Mouse (Mus musculus) lung, adult 2 months (tissue): ENCODE data around the gene Snd1. TPM values are rescaled to one million over a fixed set of nuclear protein-coding genes. Genes with fewer than 3 reads are reported as not detected.
A peak's percentile ranks its signal among the peaks of the same experiment; 100 is the strongest.

Source experiments
- DNase-seq: peaks from one replicate; pipeline ENCODE4 v3.0.0; 2022
- H3K4me1 ChIP-seq: fragments of 200-500 bp; 2 replicates; pipeline ENCODE4 v1.6.1; 2011; ENCODE audit warnings: low read length; ENCODE audit not compliant: control insufficient read depth, insufficient read depth
- H3K4me3 ChIP-seq: fragments of 200-500 bp; replicated peaks from 2 replicates; pipeline ENCODE3; 2011; ENCODE audit warnings: low read depth, mild to moderate bottlenecking, control low read depth, low read length; ENCODE audit errors: extremely low read depth
- CTCF ChIP-seq: fragments of 200-500 bp; IDR thresholded peaks from 2 replicates; pipeline ENCODE4 v1.5.1; 2011; ENCODE audit warnings: mild to moderate bottlenecking, low read length, control low read depth; ENCODE audit not compliant: insufficient read depth
- POLR2A ChIP-seq: fragments of 200-500 bp; IDR thresholded peaks from 2 replicates; pipeline ENCODE4 v1.6.1; 2011; ENCODE audit warnings: low read depth, mild to moderate bottlenecking, control low read depth, low read length, borderline replicate concordance; ENCODE audit errors: extremely low read depth
- WGBS: fragments of 180-500 bp; shearing (Covaris S2); methylation state at CpG from one replicate; pipeline ENCODE4 v1.1.7; 2018; 5-methylcytosine and 5-hydroxymethylcytosine counted together
- polyA plus RNA-seq: library from polyadenylated mRNA; depleted of rRNA; stranded (reverse); fragments of >200 nt; gene quantifications from 2 replicates; pipeline ENCODE4 v1.2.3, GENCODE M21; 2012

Snd1 gene
- polyA plus RNA-seq, 1 experiment: 88.3 TPM

GRCm38 (mm10) chr6:28828593-28828992, 353.7 kb downstream of the Snd1 start:
- H3K4me3 ChIP-seq: no peak overlapping the region

GRCm38 (mm10) chr6:28830306-28830705, 355.4 kb downstream of the Snd1 start:
- no peak for TF ChIP-seq CTCF
- no peak for TF ChIP-seq POLR2A
- 95% methylated on average over 12 of the region's 12 CpGs for WGBS
- DNase-seq: no peak
- Histone ChIP-seq H3K4me1 (peaks cover 7% of the 10 kb centered on the region; the same call in 1 of the 2 replicates), H3K4me3 (no peak overlapping the region)

More at GRCm38 (mm10) chr6:28828593-28828992, 353.7 kb downstream of the Snd1 start:
- WGBS: 59% methylated on average over 6 of the region's 6 CpGs
- DNase-seq: no peak
- peaks cover 6% of the 10 kb centered on the region; the same call in 1 of the 2 replicates for H3K4me1 ChIP-seq
- TF ChIP-seq CTCF (no peak), POLR2A (no peak)

- H3K4me1 ChIP-seq: peaks cover 7% of the 10 kb centered on the region; the same call in 1 of the 2 replicates
- TF ChIP-seq POLR2A (no peak), CTCF (no peak)
- peak within 1 kb of the TSS; percentile 74 for H3K4me3 ChIP-seq
- DNase-seq: no peak
- WGBS: 82% methylated on average over 27 of the region's 27 CpGs
These were observed 356.3 kb downstream of the Snd1 start, which contains the start of gene Lrrc4 for GRCm38 (mm10) chr6:28831011-28831853. Gene Lrrc4 (minus strand): TSS chr6:28831747.

GRCm38 (mm10) chr6:28831854-28832750, 357.2 kb downstream of the Snd1 start:
- TF ChIP-seq POLR2A (no peak), CTCF (no peak)
- H3K4me3 ChIP-seq: peak overlapping the region; percentile 74
- peaks cover 7% of the 10 kb centered on the region; the same call in 1 of the 2 replicates for H3K4me1 ChIP-seq
- WGBS: 3% methylated on average over 82 of the region's 82 CpGs
- DNase-seq: peak; percentile 32

GRCm38 (mm10) chr6:28832751-28833291, 357.9 kb downstream of the Snd1 start:
- no peak for TF ChIP-seq POLR2A
- no peak for TF ChIP-seq CTCF
- H3K4me3 ChIP-seq: peak overlapping the region; percentile 55
- H3K4me1 ChIP-seq: peaks cover 7% of the 10 kb centered on the region; the same call in 1 of the 2 replicates
- under 1% methylated on average over 58 of the region's 58 CpGs for WGBS
- DNase-seq: peak; percentile 31

GRCm38 (mm10) chr6:28833380-28833822, 358.5 kb downstream of the Snd1 start:
- 6% methylated on average over 41 of the region's 43 CpGs for WGBS
- peaks cover 7% of the 10 kb centered on the region; the same call in 1 of the 2 replicates for H3K4me1 ChIP-seq
- peak overlapping the region; percentile 36 for H3K4me3 ChIP-seq
- DNase-seq: peak; percentile 20
- TF ChIP-seq POLR2A (no peak), CTCF (no peak)

GRCm38 (mm10) chr6:28834046-28834445, 359.1 kb downstream of the Snd1 start:
- no peak for TF ChIP-seq CTCF
- no peak for TF ChIP-seq POLR2A
- Histone ChIP-seq H3K4me1 (peaks cover 7% of the 10 kb centered on the region; the same call in 1 of the 2 replicates), H3K4me3 (no peak overlapping the region)
- WGBS: 81% methylated on average over 2 of the region's 2 CpGs
- DNase-seq: no peak

GRCm38 (mm10) chr6:28836600-28836999, 361.7 kb downstream of the Snd1 start:
- no peak for DNase-seq
- H3K4me1 ChIP-seq: peaks cover 7% of the 10 kb centered on the region; the same call in 1 of the 2 replicates
- TF ChIP-seq CTCF (no peak), POLR2A (no peak)
- H3K4me3 ChIP-seq: no peak overlapping the region

GRCm38 (mm10) chr6:28841569-28841968, 366.6 kb downstream of the Snd1 start:
- no peak for TF ChIP-seq CTCF
- no peak for TF ChIP-seq POLR2A
- Histone ChIP-seq H3K4me1 (no peaks in the 10 kb centered on the region; the same call in 1 of the 2 replicates), H3K4me3 (no peak overlapping the region)
- 69% methylated on average over 3 of the region's 3 CpGs for WGBS
- DNase-seq: no peak
